Mouse (Mus musculus) C2C12 (cell line): Measurements from ENCODE around the gene Cpsf7.

Experiments used
- CEBPB ChIP-seq: IDR thresholded peaks from one replicate; pipeline ENCODE4 v1.6.1; 2011; ENCODE audit warnings: low read depth, mild to moderate bottlenecking, control low read depth, moderate library complexity
- CTCF ChIP-seq: IDR thresholded peaks from one replicate; pipeline ENCODE4 v1.5.1; 2011; ENCODE audit not compliant: control insufficient read depth, insufficient read depth, insufficient read length
- MAX ChIP-seq: IDR thresholded peaks from one replicate; pipeline ENCODE4 v1.6.1; 2011; ENCODE audit warnings: mild to moderate bottlenecking, control low read depth
- USF1 ChIP-seq: IDR thresholded peaks from one replicate; pipeline ENCODE4 v1.6.1; 2011; ENCODE audit warnings: low read depth, mild to moderate bottlenecking, control low read depth, moderate library complexity

- TF ChIP-seq CTCF (no peak), USF1 (no peak), CEBPB (no peak), MAX (no peak)
These were observed at the start of gene Cpsf7 for GRCm38 (mm10) chr19:10525106-10525901.
